Mouse (Mus musculus): ENCODE results near the gene Ptrh1.

Gene Ptrh1

DNA sequence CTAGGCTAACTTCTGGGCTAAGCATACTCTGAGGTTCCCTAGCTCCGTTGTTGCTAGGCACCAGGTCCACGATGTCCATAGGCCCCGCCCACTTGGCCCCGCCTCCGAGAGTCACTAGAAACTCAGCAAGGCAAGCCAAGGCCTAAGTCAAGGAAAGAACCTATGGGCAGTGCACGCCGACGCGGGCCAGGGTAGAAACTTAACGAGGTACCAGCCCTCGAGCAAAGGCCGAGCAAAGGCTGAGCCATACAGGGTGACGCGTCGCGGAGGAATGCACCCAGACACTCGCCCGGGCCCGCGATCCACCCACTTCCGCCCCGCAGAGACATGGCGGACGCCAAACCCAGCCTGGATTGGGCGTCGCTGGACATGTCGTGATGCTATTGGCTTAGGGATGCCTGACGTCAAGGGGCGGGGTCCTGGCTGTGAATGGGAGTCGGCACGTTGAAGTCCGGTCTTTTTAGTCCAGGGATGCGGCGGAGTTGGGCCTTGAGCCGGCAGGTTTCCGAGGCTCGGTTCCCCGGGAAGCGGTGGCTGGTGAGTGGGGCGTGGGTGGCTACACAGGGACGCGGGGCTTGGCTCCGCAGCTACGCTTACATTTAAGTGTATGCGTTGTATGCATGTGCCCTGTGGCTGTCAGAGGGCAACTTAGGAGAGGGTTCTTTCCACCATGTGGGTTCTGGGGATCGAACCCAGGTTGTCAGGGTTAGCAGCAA is at the start of gene Ptrh1, which contains the start of gene Ttc16:
Gene Ptrh1, plus strand, starts transcription at position 428 of the 716 bp plus-strand sequence.
Gene Ttc16, minus strand, starts transcription at position 275 of the 716 bp plus-strand sequence.
- DNase-seq = peak; percentile 99

DNA sequence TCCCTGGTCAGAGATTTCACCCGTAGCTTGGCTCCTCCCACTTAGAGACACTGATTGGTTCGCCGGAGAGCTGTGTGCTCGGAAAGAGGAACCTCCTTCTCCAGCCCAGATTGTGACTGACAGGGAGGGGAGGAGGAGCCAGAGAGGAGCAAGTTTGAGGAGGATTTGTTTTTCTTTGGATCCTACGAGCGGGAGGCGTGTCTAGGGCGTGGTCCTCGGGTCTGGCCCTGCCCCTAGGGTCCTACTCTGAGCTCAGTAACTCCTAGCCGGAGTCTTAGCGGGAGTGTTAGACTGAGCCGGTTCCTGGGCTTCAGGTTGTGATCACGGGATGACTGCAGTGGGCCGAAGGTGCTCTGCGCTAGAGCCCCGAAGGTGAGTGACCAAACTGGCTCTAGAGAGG is 48.2 kb upstream of the Ptrh1 start:
- peak; percentile 97 for DNase-seq

DNA sequence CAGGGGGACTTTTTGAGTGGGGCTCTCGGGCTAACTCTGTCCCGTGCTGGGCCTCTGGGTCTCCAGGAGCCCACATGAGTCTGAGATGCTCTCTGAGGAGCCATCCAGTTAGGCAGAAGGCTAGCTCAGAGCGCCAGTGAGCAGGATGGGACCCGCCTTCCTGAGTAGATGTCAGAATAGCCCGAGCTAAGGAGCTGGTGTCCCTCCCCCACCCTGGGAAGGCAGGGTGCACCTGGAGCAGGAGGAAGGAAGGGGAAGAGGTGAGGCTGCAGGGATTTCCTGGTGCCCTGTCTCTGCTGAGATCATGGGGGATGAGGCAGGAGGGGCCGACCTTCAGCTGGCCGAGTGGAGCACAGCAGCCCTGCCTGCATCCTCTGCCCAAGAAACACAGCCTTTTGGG is 47.1 kb upstream of the Ptrh1 start:
- DNase-seq = peak; percentile 86

DNA sequence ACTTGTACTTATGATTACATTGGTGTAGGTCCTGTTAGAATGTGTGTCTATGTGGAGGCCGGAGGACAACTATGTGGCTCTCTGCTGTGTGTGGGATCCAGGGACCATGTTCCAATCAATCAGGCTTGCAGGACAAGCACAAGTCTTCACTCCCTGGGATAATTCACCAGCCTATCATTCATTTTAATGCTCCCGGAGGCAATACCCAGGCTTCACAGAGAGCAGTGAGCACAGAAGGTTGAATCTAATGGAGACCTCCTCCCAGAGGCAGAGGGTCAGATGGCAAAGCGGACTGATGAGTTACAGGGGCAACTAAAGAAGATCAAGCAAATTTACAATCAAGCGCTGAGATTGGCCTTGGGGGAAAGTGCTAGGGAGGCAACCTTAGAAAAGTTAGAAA is 46.0 kb upstream of the Ptrh1 start:
- no peak for DNase-seq

DNA sequence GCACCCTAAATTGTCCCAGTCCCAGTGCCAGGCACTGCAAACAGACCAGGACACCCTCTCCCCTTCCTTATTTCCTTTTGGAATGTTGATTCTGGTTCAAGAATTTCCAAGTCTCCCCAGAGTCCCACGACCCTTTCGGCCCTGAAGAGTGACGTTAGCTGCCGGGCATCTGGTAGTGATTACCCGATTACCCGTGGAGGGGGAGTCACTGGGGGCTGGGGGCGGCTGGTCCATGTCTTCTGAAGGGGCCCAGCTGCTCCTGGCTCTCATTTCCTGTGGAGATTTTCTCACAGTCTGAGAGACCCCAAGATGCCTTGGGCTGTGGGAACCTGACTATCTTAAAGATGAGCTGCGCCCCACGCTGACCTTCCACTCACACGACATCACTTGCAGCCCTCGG is 44.7 kb upstream of the Ptrh1 start:
- peak; percentile 82 for DNase-seq

DNA sequence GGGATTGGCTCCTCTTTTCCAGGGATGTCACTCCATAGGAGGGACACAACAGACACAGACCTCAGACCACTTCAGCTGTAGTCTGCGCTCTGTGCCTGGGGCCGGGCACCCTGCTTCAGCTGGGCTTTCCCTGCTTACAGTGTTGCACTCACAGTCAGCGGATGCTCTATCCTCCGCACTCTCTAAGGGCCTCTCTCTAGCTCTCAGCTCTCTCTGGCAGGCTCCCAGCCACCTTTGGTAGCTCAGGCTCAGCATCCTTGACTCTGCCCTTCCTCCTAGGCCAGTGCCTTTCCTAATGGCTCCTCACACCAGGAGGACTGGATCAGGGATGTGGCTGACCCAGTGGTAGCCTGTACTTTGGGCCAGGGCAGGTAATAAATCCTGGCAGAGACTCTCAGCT is 43.7 kb upstream of the Ptrh1 start:
- DNase-seq = peak; percentile 58

DNA sequence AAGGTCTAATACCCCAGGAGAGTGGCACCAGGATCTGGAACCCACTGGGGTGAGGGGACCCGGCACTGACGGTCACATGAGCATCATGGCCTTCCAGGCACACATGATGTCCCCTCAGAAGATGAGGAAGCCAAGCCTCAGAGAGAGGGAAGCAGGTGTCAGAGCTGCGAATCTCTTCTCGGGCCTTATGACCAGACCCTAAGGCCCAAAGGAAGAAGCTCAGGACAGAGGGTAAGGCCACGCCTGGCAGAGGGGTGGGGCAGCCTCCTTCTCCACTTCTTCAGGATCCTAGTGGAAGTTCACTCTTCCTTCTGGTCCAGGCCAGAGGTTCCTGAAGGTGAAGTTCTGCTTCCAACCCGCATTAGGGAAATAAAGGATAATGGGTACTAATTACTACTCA is 42.9 kb upstream of the Ptrh1 start:
- DNase-seq = no peak

DNA sequence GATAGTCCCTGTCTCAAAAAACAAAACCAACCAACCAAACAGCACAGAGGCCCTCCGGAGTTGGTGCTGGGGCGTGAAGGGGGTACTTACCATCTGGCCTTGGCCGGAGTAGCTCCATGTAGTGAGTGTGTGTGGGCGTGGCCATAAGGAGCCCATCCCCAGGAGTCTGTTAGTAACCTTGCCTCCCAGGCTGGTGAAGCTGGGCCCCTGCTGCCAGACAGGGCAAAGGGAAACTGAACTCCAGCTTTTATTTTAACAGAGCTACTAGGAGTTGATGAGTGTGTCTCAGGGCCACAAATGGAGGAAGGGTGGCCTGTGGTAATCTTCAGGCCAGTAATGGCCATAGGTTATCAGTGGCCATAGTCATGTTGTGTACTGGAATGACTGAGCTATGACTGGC is 41.1 kb upstream of the Ptrh1 start:
- DNase-seq = peak; percentile 60

DNA sequence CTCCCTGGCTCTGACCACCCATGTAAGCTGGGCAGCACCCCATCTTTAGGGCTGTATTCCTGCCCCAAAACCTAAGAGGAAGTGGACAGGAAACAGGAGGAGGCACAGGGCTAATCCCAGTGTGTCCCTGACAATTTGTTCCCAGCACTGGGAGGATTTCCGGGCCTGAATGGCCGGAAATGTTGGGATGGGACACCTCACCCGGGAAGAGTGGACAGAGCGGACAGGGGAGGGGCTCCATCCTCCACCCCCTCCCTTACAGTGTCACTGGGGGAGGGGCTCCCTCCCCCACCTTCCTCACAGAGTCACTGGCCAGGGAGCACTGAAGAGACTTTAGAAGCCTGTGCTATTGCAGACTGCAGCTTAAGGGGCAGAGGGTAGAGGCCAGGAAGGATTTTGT is 40.7 kb upstream of the Ptrh1 start:
- DNase-seq = peak; percentile 85

DNA sequence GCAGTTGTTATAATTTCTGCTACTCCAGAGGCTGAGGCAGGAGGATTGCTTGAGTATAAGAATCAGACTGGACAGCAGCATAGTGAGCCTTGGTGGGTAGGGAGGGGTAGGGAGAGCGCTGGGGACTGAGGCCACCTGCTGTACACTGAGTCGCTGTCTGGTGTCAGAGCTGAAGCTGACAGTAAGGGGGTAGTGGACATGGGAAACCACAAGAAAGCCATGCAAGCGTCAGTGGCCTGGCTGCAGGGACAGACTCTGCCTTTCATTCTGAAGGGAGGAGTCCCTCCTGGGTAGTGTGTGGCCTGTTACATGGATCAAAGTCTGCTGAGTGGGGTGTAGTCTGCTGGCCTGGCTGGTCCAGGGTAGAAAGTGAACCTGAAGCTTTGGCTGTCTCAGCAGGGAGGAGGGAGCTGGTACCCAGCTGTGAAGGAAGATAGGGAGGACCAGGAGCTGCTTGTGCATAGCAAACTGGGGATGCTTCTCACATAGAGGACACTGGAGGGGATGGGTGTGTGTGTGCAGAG is 39.2 kb upstream of the Ptrh1 start:
- no peak for DNase-seq

DNA sequence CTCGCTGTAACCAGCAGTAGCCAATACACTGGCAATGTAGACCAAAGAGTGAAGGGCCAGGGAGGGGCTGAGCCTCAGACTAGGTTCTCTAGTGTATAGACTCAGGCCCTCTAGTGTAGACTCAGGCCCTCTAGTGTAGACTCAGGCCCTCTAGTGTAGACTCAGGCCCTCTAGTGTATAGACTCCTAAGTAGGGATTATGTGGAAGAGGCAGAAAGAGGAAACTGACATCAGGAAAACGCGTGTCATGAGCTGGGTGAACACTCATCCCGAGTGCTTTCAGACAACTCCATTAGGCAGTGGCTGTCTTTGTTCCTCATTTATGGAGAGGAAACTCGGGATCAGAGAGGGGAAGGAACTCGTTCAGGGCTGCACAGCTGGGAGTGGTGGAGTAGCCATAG is 38.6 kb upstream of the Ptrh1 start:
- DNase-seq = no peak

DNA sequence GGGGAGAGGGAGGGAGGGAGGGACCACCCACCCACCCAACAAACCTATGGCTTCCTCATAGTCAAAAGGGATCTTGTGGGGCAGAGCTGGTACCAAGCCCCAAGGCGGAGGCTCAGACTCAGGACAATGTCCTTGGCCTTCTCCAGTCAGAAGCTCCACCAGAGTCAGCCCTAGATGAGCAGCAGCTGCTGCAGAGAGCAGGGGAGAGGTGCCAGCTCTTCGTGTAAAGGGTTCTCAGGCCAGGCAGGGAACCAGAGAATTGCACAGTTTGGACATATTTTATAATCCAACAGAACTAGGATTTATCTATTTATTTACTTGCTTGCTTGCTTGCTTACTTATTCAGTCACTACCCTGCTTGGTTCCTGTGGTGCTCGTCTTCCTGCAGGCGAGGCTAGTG is 36.3 kb upstream of the Ptrh1 start:
- DNase-seq = no peak

DNA sequence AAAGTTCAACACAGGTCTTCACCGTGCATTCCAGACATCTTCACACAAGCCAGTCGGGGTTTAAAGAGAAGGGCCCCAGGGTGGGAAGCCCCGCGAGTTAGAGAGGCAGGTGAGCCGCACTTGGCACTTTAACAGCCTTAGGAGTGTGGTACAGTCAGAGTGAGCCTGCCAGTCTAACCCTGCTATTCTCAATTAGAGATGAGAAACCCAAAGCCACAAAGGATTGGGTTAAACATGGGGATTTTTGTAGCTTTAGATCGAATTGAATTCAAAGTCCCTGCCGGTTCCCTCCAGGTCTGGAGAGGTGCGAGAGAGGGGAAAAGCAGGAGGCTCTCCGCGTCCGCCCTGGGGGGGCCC is 34.7 kb upstream of the Ptrh1 start, which contains the start of gene 6330409D20Rik:
Gene 6330409D20Rik, minus strand, starts transcription at position 101 of the 357 bp plus-strand sequence.
- DNase-seq = no peak

DNA sequence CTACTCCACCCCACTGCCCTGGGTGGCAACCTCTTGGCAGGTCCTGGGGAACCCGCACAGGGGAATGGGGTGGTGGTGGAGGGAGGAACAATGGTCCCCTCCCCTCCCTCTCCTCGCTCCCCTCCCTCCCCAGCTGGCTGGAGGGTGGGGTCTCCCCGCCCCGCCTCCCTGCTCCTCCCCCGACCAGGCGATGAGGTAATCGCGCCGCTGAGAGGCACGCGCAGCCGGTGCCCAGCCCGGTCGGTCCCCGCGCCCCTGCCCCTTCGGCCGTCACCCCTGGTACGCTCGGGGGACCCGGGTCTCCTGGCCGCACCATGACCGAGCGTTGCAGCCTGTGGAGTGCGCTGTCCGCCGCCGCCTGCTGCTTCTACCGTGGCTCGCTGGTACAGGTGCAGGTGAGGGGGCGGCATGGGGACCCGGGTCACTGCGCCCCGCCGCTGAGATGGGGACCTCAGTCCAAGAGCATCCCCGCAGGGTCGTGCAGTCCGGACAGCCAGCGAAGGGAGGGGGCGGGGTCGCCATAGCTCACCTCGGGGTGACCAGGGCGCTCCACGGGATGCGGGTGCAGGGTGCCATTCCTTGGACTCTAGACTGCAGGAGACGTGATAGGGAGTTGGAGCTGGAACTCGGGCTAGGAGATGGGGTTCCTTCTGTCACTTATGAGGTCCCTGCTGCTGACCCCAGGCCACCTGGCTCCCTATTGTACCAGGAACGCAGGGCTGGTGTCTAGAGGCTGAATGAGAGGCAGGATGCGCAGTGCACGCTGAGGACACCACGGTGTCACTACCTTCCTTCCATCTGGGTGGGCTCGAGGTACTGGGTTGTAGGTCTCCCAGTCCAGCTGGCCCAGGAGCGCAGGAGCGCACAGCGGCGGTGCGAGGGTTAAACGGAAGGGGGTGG is 34.1 kb upstream of the Ptrh1 start:
- DNase-seq = peak; percentile 69

DNA sequence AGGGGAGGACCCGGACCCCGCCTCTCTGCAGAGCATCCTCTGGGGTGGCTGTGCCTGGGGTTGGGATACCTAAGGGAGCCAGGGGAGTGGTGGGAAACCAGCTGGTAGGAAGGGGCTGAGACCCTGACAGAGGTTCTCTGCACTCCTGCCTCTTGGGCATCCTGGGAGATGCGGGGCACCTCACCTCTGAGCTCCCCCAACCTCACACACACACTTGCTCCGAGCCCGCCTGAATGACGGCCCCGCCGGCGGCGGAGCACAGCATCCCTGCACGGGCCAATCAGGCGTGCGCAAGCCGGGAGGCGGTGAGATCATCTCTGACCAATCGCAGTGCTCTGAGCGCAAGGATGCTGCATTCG is 33.4 kb upstream of the Ptrh1 start:
- DNase-seq = no peak

DNA sequence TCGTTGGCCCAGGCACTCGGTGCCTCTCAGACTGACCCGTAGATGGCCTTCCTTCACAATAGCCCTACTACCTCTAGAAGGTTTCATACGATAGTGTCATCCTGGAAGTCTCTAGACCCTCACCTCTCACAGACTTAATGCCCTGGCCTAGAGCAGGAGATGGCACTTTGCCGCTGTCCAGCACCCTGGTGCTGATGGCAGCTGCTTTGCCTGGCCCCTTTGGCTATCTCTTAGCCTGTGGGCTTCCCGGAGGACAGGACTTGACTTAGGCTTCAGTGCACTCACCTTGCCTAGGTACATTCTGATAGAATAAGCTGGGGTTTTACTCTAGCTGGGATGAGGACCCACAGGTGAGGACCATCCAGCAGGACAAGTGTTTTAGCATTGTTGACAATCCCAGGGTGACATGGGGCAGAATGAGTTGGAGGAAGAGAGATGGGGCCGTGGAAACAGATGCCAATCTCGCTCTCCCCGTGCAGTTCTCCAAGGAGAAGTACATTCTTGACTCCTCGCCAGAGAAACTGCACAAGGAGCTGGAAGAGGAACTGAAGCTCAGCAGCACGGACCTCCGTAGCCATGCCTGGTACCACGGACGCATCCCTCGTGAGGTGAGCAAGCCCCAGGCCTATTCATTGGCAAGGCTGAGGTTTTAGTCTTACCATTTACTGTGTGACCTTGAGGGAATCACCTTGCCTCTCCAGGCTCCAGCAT is 31.2 kb upstream of the Ptrh1 start:
- DNase-seq = no peak

DNA sequence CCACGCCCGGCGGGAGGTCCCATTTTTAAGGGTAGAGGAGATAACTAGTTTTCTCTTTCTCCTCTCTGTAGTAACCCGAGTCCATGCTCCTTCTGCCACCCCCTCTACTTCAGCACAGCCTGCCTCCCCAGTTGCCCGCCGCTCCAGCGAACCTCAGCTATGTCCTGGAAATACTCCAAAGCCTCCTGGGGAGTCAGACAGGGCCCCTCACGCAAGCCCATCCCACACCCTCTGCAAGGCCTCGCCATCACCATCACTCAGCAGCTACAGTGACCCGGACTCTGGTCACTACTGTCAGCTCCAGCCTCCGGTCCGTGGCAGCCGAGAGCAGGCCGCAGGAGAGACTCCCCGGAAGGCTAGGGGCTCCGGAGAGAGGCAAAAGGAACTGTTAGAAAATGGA is 26.5 kb upstream of the Ptrh1 start:
- no peak for DNase-seq

DNA sequence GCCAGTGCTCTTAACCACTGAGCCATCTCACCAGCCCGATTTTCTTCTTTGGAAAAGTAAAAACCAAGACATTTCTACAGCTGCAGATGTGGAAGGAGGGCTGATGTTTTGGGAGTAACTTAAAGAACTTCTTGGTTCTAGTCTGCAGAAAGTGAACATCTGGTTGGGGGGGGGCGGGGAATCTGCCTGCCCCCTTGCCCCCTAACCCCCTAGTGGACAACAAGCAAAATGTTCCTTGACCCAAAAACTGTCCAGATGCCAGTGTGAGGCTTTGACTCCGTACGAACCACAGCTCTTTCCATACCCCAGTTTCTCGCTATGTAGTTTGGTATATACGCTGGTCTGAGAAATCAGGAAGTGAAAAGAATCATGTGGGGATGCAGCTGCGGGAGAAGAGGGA is 25.4 kb upstream of the Ptrh1 start:
- DNase-seq = no peak

DNA sequence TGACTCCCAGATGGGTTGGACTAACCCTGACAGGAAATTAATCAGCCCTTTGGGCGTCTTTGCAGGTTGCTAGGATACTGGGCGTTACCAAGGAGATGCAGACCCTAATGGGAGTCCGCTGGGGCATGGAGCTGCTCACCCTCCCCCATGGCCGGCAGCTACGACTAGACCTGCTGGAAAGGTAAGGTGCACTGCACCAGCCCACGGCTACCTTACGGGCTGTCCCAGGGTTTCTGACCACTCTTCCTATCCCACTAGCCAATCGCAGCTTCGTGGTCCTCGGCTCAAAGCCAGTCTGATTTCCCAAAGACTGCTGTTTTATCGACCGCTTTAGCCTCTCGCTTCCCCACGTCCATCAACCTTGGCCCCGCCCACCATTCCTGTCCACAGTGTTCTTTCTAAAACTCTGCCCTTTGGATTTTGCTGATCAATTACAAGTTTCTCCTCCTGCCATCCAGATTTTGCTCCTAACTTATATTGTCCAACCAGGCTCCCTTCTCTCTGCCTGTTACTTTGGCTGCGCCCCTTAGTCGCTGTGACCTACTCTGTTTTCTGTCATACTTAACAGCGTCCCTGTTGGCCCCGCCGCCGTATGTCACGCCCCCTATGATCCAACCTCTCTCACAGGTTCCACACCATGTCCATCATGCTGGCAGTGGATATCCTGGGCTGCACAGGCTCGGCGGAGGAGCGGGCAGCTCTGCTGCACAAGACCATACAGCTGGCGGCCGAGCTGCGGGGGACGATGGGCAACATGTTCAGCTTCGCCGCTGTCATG is 24.5 kb upstream of the Ptrh1 start:
- DNase-seq = peak; percentile 83

DNA sequence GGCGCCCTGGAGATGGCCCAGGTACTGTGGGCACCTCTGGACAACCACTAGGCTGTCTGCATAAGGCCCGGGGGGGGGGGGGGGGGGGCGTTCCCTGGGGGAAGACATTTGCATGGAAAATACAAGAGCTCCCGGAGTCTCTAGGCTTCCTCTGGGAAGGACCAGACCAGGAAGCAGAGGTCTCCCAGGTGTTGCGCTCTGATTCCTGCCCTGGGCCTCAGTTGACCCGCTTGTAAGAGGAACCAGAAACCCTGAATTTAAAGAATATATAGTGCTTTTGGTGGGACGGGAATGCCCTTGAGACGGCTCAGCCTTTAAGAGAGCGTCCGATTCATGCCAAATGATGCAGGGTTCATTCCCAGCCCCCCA is 23.9 kb upstream of the Ptrh1 start:
- DNase-seq = no peak

DNA sequence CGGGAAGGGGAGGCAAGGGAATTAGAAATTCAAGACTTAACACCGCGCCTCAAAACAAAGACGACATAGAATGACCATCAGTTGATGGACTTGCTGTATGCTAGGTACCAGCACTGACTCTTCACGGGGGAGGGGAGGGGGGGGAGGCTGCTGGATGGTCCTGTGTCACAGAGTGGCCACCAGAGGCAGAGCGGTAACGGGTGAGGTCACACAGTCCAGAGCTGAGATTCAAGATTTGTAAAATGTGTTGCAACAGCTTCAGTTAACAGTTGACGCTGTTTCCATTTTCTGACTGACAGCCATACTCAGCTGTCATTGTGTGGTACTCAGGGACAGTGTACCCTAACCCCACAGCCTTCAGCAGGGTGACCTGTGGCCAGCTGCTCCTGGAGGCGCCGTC is 23.4 kb upstream of the Ptrh1 start:
- DNase-seq = no peak

DNA sequence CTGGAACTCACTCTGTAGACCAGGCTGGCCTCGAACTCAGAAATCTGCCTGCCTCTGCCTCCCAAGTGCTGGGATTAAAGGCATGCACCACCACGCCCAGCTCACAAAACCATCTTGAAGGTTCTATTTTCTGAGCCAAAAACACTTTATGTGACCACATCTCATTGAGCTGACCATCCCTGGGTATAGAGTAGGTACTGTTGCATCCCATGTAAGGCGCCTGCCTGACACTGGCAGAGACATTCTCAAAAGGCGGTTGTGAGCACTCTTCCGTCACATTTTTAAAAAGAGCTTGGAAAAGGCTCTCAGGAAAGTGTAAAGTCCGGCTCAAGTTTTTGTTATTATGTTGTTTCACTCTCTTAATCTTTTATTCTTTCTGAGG is 18.9 kb upstream of the Ptrh1 start:
- no peak for DNase-seq
